Mouse (Mus musculus) heart, adult 2 months (tissue): ENCODE data around the gene Sec61b.

Source experiments
- CTCF ChIP-seq: fragments of 200-600 bp; IDR thresholded peaks from 2 replicates; pipeline ENCODE4 v1.8.1; 2022; ENCODE audit warnings: antibody characterized with exemption, mild to moderate bottlenecking, moderate library complexity
- POLR2A ChIP-seq: fragments of 200-500 bp; IDR thresholded peaks from 2 replicates; pipeline ENCODE4 v1.6.1; 2011; ENCODE audit warnings: mild to moderate bottlenecking, low read depth, low read length, control low read depth; ENCODE audit not compliant: insufficient read depth

GRCm38 (mm10) chr4:47438956-47439355 lies 35.5 kb upstream of the Sec61b start:
- TF ChIP-seq CTCF (no peak), POLR2A (no peak)
